Mouse (Mus musculus): Measurements from ENCODE around the gene Olfr66.
A peak's percentile ranks its signal among the peaks of the same experiment; 100 is the strongest.

The Olfr66 gene

DNA sequence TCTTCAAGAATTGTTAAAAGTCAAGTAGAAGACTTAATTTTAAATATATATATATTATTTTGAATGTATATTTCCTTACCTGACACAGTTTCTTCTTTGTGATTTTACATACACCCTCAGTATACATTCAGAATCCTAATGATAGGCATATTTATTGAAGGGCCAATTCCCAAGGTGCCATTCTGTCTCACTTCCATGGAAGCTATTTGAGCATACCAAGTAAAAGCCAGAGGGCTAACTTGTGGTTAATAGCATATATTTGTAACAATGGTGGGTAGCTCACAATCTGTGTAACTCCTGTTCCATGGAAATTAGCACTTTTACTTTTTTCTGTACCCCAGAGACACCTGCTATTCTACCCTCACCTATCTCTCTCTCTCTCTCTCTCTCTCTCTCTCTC is at the start of gene Olfr66:
TSS of gene Olfr66 (minus strand) at position 101 of the 400 bp plus-strand sequence.
- DNase-seq (ENCODE audit: low spot score): no peak

DNA sequence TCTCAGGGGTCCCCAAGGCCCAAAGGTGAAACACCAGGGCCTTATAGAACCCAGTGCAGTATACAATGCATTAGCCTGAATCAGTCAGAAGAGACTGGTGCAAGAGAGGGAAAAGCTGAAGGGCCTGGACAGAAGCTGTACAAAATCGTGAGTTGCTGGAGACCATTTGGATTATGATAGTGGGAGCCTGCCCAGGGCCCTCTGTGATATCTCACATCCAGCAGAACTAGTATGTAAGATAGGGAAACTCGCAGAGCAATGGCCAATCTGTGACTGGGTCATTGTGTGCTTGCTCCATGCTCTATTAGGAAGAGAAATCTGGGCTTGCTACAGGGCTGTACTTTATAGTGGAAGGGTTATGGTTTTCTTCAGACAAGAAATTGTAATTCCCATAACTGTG is 48.2 kb upstream of the Olfr66 start, which contains the start of gene Olfr632:
TSS of gene Olfr632 (plus strand) at position 84 of the 400 bp plus-strand sequence.
- no peak for DNase-seq (ENCODE audit: low spot score)

GRCm38 (mm10) chr7:103928525-103928924 is 42.5 kb upstream of the Olfr66 start, which contains the start of gene Olfr631:
Gene Olfr631, plus strand, starts transcription at chr7:103928825.
- DNase-seq (ENCODE audit: low spot score): no peak

DNA sequence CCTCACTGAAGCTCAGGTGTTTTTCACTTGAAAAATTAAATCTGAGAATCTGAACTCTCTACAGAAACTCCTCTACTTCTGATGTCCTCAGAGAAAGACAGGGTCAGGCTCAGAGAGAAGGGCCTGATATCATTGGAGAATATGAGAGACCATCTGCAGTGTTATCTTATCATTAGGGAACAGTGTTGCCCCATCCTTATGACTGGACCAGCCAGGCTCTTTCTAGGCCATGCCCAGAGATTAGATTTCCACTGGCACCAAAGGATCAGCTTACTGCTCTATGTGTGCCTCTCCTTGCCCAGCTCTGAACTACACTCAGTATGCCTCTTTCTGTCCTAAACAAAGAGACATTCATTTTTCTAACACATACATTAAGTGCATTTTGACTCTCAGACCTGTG is 29.3 kb upstream of the Olfr66 start:
- no peak for DNase-seq (ENCODE audit: low spot score)

GRCm38 (mm10) chr7:103912969-103913511 is 27.0 kb upstream of the Olfr66 start:
- DNase-seq (ENCODE audit: low spot score): no peak

DNA sequence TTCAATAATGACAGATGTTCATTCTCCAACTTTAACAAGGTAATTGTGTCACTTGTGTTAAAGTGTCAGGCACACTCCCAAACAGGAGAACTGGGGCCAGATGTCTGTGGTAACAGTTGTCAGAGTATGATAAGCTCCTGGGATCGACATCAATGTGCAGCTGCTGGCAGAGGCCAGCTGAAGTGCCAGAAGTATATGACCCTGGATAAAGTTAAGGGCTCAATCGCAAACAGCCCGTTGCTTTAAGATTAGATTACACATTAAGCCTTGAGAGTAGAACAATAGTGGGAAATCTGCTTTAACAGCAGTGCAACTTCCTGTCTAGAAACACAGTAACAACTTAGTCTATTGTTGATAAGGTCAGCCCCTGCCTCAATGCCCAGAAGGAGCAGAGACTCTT is 24.0 kb upstream of the Olfr66 start:
- DNase-seq (ENCODE audit: low spot score): peak; percentile 10

DNA sequence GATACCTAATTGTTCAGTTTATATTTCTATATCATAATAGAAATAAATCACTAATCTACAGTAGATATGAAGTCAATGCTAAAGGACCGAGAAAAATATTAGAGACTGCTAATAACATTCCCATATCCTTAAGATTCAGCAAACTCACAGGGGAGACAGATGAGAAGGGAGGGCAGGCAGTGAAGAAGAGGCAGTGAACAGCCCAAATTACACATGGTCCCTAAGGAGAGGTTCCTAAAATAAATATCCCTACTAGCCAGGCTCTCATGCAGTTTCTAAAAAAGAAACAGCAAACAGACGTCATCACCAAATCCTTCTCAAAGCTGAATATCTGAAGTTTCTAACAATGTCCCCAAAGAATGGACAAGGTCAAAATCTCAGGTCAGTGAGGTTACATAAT is 17.1 kb upstream of the Olfr66 start, which contains the start of gene Olfr65:
TSS of gene Olfr65 (plus strand) at position 301 of the 400 bp plus-strand sequence.
- DNase-seq (ENCODE audit: low spot score): no peak

- no peak for DNase-seq (ENCODE audit: low spot score)
These were observed 8.3 kb upstream of the Olfr66 start, which contains the start of gene Olfr64 for GRCm38 (mm10) chr7:103894385-103894784. Gene Olfr64, minus strand, starts transcription at chr7:103894485.

DNA sequence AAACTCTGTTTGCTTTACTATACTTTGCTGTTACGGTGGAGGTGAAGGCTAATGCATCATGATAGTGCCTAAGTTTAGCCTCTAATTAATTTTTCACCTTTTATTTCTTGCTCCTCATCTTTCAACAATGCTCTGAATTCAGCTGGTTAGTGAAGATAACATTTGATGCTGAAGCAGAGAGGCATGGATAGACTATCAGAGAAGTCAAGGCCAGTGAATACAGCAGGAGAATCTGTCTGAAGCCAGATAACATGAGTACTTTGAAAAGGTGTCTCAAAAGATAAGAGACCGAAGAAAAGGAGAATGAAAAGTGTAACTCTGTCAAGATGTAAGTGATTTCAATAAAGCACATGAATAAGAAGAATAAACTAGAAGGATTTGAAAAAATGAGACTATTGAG is 9.0 kb downstream of the Olfr66 start:
- no peak for DNase-seq (ENCODE audit: low spot score)

DNA sequence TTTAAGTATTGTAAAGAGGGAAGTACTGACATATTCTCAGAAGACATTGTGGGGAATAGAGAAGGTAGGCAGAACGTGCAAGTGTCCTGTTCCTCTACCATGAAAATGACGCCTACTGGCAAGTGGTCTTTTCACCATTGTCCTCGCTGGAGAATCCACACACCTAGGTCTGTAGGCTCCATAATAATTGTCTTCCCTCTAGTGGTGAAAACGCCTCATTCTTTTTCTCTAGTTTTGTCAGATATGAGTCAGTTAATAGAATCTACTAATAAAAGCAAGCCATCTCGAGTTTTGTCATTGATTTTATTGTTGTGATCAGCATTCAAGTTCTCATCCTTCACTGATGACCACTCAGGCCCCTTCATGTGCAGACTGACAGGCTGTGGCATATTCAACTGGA is 11.6 kb downstream of the Olfr66 start:
- no peak for DNase-seq (ENCODE audit: low spot score)

GRCm38 (mm10) chr7:103873064-103873463 is 13.0 kb downstream of the Olfr66 start:
- no peak for DNase-seq (ENCODE audit: low spot score)

DNA sequence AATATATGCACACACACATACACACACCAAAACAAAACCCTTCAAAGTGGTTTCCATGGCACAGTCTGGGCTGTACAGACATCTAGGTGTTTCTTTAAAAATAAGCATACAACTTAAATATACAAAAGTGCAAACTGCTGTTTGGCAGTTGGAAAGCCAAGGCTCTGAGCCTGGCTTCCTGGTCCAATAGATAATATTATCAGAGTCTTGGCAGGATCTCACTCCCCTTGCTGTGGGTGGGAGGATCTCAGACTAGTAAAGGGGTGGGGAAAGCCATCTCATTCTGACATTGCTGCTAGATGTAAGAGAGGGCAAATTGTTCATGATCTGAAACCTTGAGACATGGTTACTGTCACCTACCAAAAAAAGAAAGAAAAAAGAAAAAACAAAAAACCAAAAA is 15.4 kb downstream of the Olfr66 start:
- DNase-seq (ENCODE audit: low spot score): no peak

DNA sequence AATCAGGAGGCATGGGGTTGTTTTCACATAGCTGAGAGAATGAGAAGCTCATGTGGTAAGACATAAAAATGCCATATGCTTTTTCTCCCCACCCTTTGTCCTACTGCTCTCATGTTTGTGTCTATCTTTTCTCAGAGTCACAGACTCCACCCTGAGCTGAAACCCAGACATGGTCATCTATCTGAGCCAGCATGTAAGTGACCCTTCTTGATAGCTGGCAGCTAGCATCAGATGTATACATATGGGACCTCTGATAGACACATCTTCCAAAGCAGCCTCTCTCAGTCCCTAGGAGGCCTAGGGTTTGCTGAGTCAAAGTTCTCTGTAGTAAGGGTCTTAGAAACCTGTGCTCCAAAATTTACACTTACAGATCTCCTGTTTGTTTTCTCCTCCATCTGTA is 20.3 kb downstream of the Olfr66 start:
- DNase-seq (ENCODE audit: low spot score): no peak

GRCm38 (mm10) chr7:103861531-103861930 is 24.5 kb downstream of the Olfr66 start:
- DNase-seq (ENCODE audit: low spot score): no peak

GRCm38 (mm10) chr7:103860855-103861254 is 25.2 kb downstream of the Olfr66 start:
- DNase-seq (ENCODE audit: low spot score): no peak

DNA sequence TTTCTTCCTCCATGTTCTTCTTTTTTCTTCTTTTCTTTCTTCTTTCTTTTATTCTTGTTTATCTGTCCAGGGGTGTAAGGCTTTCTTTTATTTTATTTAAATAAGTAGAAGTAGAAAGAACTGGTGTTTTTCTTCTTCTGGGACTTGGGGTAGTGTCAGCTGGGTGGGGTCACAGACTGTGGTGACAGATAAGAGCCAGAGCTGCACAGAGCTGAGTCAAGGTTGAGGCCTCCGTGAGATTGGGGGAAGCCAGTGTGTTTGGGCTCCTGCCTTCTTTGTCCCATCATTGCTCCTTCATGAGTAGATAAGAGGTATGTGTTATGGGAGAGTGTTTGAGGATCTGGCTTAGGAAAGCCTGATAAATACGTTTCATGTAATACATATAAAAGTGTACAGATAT is 27.0 kb downstream of the Olfr66 start:
- DNase-seq (ENCODE audit: low spot score): no peak

GRCm38 (mm10) chr7:103854669-103855068 is 31.4 kb downstream of the Olfr66 start:
- DNase-seq (ENCODE audit: low spot score): no peak

DNA sequence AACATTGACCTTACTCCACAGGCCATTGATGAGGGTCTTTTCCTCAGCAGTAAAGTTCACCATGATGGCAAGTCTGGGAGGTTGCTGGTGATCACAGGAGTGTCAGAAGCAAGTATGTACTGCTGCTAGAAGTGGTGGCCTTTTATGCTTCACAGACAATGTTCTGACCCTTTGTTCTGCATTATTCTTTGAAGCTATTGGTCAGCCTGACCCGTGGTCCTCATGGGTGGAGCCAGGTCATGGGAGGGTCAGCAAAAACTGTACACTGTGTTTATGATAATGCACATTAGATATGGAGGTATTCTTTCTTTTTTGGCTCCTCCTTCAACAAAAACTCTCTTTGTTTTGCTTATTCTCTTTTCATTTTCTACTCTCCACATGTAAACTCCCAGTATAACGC is 33.0 kb downstream of the Olfr66 start, which contains the start of gene Hbb-y:
TSS of gene Hbb-y (minus strand) at position 127 of the 400 bp plus-strand sequence.
- DNase-seq (ENCODE audit: low spot score): no peak

DNA sequence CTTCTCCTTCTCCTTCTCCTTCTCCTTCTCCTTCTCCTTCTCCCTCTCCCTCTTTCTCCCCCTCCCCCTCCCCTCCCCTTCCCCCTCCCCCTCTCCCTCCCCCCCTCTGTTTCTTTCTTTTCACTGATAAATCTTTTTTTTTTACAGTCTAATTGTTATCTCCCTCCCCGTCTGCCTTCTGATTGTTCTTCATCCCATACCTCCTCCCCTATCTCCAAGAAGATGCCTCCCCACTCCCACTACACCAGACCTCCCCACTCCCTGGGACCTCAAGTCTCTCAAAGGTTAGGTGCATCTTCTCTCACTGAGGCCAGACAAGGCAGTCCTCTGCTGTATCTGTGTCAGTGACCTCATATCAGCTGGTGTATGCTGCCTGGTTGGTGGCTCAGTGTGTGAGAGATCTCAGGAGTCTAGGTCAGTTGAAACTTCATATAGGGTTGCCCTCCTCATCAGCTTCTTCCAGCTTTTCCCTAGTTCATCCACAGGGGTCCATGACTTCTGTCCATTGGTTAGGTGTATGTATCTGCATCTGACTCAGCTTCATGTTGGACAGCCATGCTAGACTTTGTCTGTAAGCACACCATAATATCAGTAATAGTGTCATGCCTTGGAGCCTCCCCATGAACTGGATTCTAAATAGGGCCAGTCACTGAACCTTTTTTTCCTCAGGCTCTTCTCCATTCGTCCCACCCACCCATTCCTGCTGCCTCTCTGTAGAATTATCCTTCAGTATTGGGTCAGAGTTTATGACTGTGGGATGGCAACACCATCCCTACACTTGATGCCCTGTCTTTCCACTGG is 41.3 kb downstream of the Olfr66 start:
- DNase-seq (ENCODE audit: low spot score): no peak

DNA sequence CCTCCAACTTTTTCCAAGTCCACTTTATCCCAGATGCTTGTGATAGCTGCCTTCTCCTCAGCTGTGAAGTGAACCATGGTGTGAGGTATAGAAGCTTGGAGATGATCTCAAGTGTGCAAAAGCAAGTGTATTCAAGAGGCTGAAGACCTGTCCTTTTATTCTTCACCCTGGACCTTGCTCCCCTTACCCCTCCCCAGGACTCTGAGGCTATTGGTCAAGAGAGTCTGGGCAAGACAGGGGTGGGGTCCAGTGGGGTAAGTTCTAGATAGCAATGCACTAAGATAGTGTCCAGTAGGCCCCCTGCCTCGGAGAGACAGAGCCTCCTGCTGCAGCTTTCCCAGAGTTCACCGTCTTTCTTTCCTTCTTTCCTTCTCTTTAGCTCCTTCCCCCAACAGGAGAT is 43.0 kb downstream of the Olfr66 start, which contains the start of gene Hbb-bh1:
TSS of gene Hbb-bh1 (minus strand) at position 131 of the 400 bp plus-strand sequence.
- no peak for DNase-seq (ENCODE audit: low spot score)

- no peak for DNase-seq (ENCODE audit: low spot score)
These were observed 45.8 kb downstream of the Olfr66 start, which contains the start of gene Hbb-bh2 for GRCm38 (mm10) chr7:103840268-103840667. Gene Hbb-bh2, minus strand, starts transcription at chr7:103840520.
